Mouse (Mus musculus) cerebellum, adult 8-10 months (tissue): ENCODE results near the gene Cntn3.
"Not testable (repeated sequence)": the region's sequence is repeated elsewhere in the genome, so short reads cannot be mapped to it uniquely, and the experiment has no call there.

Experiments
- DNase-seq: peaks from one replicate; pipeline ENCODE4 v3.0.0; 2022

Cntn3 gene

GRCm38 (mm10) chr6:102573001-102573400 lies at the start of gene Cntn3:
Gene Cntn3 (minus strand): TSS chr6:102573101.
- DNase-seq, result not testable (repeated sequence)

DNA sequence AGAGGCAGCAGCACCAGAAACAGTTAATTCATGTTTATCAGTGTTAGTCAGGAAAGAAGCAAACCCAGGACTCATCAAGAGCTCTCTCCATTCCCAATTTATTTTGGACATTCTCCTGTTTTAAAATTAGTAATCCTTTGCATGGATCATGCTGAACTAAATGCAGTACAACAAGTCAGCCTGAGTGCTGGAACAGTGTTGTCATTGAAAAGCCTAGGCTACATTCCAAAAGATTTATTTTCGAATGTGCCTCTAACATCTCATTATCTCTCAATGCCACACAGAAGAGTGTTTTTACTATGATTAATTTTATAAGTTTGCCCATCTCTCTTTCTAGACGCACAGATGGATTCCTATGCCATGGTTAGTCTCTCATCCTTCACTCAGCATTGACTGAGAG lies 27.9 kb upstream of the Cntn3 start:
- no peak for DNase-seq

DNA sequence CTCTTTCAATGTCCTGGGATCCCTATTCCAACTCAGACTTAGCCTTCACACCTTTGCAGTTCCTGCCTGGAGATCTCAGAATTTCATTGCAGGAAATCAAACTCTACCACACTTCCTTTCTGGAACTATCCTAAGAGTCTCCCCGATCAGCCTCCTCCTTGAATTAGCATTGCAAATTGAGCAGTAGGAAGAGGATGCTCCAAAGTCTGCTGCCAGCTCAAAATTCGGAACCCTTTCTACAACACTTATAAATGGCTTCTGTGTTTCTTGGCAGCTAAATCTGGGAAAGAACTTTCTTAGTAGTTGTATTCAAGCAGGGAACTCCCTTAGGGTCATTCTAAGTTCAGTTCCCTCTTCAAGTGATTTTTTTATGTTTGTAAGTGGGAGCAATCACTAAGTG lies 24.9 kb upstream of the Cntn3 start:
- no peak for DNase-seq

DNA sequence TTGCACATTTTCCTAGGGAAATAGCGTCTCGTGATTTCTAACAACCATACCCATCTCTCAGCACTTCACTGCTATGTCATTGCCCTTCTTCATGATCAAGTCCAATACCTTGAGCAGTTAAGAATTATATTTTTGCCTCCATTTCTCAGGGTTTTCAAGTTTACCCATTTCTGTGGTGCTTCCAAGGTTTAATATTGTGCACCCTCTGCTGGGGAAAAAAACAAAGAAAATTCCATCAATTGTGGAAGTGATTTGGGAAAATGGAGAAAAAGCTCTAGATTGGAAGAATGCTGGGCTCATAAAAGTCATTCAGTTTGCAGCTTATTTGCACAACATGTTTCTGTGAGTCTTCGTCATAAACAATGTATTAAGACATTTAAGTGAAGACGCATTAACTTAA lies 17.2 kb upstream of the Cntn3 start:
- no peak for DNase-seq

DNA sequence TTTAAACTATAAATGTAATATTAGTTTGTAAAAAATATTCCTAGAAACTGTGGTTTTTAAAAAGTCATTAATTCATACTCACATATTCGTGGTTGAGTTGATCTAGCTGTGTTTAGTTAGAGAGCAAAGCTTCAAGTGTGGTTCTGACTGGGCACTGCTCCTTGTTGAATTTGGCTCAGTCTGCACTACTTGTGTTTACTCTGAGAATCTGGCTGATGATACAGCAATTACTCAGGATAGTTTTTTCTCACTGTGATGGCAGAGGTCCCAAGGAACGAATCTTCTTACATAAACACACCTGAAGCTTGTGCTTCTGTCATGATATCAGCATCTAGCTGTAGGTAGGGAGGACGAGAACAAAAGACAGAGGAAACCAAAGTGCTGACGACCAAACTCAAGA lies 16.4 kb upstream of the Cntn3 start:
- DNase-seq, result no peak

DNA sequence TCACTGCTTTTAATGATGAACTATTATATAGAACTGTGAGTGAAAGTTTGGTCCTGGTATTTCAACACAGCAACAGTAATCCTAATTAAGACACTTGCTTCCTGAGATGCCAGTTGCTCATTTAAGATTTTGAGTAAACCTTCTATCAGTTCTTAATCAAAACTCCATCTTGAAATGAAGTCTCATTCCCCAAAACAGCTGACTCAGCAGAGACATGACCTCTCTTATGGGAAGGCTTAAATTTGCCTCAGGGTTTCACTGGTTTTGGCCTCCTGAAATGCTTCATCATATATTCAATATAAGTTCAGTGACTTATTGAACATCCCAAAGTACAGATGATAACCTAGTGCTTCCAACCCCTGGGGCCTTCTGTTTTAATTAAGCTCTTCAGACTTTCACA lies 13.2 kb upstream of the Cntn3 start:
- no peak for DNase-seq

GRCm38 (mm10) chr6:102583578-102583977 lies 10.7 kb upstream of the Cntn3 start:
- no peak for DNase-seq

GRCm38 (mm10) chr6:102567496-102567895 lies 5.4 kb downstream of the Cntn3 start:
- no peak for DNase-seq

GRCm38 (mm10) chr6:102565228-102565627 lies 7.7 kb downstream of the Cntn3 start:
- no peak for DNase-seq

- DNase-seq, result peak; percentile 9
These were observed 8.7 kb downstream of the Cntn3 start for GRCm38 (mm10) chr6:102564011-102564731.

GRCm38 (mm10) chr6:102563431-102563830 lies 9.5 kb downstream of the Cntn3 start:
- no peak for DNase-seq

DNA sequence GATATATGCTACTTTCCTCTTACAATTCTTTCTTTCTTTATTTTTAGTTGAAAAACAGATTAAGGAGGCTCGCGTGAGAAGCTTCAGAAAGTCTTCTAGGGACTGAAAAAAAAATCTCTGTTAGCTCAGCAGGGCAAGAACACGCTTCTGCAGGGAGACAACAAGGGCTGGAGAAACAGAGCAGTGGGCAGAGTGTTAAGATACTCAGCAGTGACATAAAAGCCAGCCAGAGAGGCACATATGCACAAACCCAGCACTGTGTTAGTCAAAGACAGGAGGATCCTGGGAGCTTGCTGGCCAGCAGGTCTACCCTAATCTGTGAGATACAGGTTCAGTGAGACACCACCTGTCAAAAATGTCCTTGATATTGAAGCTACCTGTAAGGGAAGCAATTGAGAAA lies 15.4 kb downstream of the Cntn3 start:
- DNase-seq, result no peak

- no peak for DNase-seq
These were observed 16.4 kb downstream of the Cntn3 start for GRCm38 (mm10) chr6:102556497-102556896.

GRCm38 (mm10) chr6:102555814-102556437 lies 17.0 kb downstream of the Cntn3 start:
- DNase-seq, result no peak

DNA sequence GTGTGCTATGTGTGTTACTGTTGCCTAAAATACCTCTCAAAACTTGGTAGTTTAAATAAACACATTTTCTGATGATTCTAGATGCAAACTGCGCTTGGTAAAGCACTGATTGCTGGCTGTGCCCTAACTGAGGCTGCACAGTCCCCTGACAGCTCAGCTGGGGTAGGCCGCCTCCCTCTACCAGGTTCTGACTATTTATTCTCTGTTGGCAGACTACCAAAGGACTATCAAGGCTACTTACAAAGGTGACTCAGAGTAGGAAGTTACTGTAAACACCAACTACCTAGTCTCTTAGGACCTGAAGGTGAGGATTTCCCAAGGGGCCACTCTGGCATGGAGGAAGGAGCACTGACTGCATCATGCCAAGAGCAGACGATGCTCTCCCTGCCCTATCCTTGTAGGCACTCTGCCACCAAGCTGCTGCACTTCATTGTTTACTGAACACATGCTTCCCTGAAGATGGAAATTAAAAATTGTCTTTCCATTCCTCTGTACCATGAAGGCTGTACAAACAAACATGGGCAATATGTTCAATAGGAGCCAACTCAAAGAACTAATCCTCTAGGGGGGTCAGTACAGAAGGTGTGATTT lies 17.7 kb downstream of the Cntn3 start:
- DNase-seq, result no peak

DNA sequence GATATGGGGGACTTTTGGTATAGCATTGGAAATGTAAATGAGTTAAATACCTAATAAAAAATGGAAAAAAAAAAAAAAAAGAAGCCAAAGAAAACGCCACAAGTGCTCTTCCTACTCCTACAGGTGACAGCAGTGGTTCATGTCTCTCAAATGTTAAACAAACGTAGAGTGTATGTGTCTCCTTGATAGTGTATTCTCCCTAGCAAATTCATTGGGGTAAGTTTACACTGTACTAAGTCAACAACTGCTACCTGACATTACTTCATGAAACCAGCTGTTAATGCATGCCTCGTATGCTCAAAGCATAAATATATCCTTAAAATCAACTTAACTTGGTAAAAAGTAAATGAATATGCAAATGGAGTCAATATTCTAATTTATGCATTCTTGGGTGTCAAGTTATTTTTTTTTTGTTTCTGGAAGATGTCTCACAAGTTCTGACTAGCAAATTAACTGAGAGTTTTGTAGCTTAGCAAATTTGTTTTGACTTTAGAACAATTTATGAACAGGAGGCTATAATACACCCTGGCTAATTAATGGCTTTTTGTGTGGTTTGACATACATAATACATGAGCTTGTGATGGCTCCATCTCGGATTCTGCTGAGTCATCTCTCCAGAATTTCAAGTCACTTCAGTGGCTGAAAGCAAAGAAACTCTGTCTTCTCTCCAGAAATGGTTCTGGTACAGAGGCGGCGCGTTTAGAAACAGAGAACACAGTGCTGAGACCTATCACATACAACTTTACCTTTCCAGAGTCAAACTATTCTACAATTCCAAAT lies 31.1 kb downstream of the Cntn3 start:
- no peak for DNase-seq

GRCm38 (mm10) chr6:102535599-102535998 lies 37.3 kb downstream of the Cntn3 start:
- DNase-seq, result no peak

GRCm38 (mm10) chr6:102523037-102523436 lies 49.9 kb downstream of the Cntn3 start:
- DNase-seq, result no peak

DNA sequence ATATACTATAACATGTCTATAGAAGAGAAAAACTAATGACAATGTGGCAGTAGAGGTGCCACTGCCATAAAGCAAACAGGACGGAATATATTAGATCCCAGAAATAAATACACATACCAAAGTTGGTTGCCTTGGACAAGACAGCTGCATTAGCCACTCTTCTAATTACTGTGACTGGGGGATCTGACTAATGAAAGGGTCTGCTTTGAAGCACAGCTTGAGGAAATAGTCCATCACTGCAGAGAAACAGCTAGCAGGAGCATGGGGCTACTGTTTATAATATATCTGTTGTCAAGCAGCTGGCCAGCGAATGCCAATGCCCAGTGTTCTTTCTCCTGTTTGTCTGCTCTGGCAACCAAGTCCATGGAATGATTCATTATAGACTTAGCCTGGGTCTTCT lies 51.9 kb downstream of the Cntn3 start:
- DNase-seq, result no peak

- DNase-seq, result no peak
These were observed 57.7 kb downstream of the Cntn3 start for GRCm38 (mm10) chr6:102515231-102515630.

- DNase-seq, result no peak
These were observed 60.8 kb downstream of the Cntn3 start for GRCm38 (mm10) chr6:102512085-102512484.

GRCm38 (mm10) chr6:102485509-102485908 lies 87.4 kb downstream of the Cntn3 start:
- no peak for DNase-seq

GRCm38 (mm10) chr6:102478320-102479080 lies 94.4 kb downstream of the Cntn3 start:
- DNase-seq, result no peak
